Mouse (Mus musculus) stomach, embryonic 16.5 days (tissue): ENCODE results near the gene Prss12. TPM values are rescaled to one million over a fixed set of nuclear protein-coding genes. Genes with fewer than 3 reads are reported as not detected.
"Not testable (repeated sequence)": the region's sequence is repeated elsewhere in the genome, so short reads cannot be mapped to it uniquely, and the experiment has no call there.

Source experiments
- ATAC-seq: fragments of 200-750 bp; cut with Nextera tagmentation; 2 replicates; pipeline ENCODE4 v1.8.0; 2017; ENCODE audit warnings: moderate number of reproducible peaks, moderate TSS enrichment; ENCODE audit not compliant: insufficient read depth, low FRiP score
- H3K27ac ChIP-seq: fragments of 300-500 bp; sonication (generic); 2 replicates; pipeline ENCODE4 v1.5.1; 2014; ENCODE audit warnings: low read length
- H3K27me3 ChIP-seq: fragments of 300-500 bp; sonication (generic); 2 replicates; pipeline ENCODE4 v1.6.1; 2014; ENCODE audit warnings: low read length, control low read depth, mixed read lengths; ENCODE audit not compliant: control insufficient read depth, insufficient read depth
- H3K36me3 ChIP-seq: fragments of 300-500 bp; sonication (generic); 2 replicates; pipeline ENCODE4 v1.6.1; 2014; ENCODE audit warnings: low read length; ENCODE audit not compliant: control insufficient read depth, insufficient read depth
- H3K4me1 ChIP-seq: fragments of 300-500 bp; sonication (generic); 2 replicates; pipeline ENCODE4 v1.6.1; 2014; ENCODE audit warnings: low read length, control low read depth, mixed read lengths; ENCODE audit not compliant: control insufficient read depth, insufficient read depth
- H3K4me2 ChIP-seq: fragments of 300-500 bp; sonication (generic); 2 replicates; pipeline ENCODE4 v1.6.1; 2014; ENCODE audit warnings: low read depth, low read length, mixed read lengths
- H3K4me3 ChIP-seq: fragments of 300-500 bp; sonication (generic); replicated peaks from 2 replicates; pipeline ENCODE4 v1.5.1; 2014; ENCODE audit warnings: mild to moderate bottlenecking, low read length
- H3K9ac ChIP-seq: fragments of 300-500 bp; sonication (generic); 2 replicates; pipeline ENCODE4 v1.6.1; 2014; ENCODE audit warnings: low read length
- H3K9me3 ChIP-seq: fragments of 300-500 bp; sonication (generic); replicated peaks from 2 replicates; pipeline ENCODE4 v1.6.1; 2016; ENCODE audit warnings: low read length, control low read depth; ENCODE audit not compliant: control insufficient read depth
- whole genome bisulfite sequencing: fragments of 180-500 bp; shearing (Covaris S2); extraction: QIAGEN DNeasy Blood & Tissue Kit; methylation state at CpG from one replicate; pipeline ENCODE4 v1.1.7; 2014; 5-methylcytosine and 5-hydroxymethylcytosine counted together
- polyA plus RNA-seq: library from polyadenylated mRNA; unstranded; fragments of >200 nt; fragmentation: Nextera tagmentation; extraction: Ambion mirVana; gene quantifications from 2 replicates; pipeline ENCODE4 v1.2.1, GENCODE M21; 2015

Gene Prss12
- polyA plus RNA-seq, 1 experiment from 2014 or later: 3.3 TPM

DNA sequence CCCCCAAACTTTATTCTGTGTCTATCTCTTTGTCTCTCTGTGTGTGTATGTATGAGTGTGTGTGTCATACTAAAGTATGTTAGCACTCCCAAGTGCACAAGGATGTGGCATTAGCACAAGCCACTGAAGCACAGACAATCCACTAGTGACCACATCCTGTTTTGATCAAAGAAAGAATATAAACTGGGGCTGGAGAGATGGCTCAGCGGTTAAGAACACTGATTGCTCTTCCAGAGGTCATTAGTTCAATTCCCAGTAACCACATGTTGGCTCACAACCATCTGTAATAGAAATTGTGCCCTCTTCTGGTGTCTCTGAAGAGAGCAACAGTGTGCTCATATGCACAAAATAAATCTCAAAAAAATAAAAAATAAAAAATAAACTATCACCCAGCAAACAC, 12.8 kb downstream of the Prss12 start:
- no peak overlapping the region for H3K27ac ChIP-seq
- no peaks in the 10 kb centered on the region for H3K4me1 ChIP-seq
- H3K9me3 ChIP-seq: no peaks in the 10 kb centered on the region
- no peaks in the 10 kb centered on the region for H3K36me3 ChIP-seq
- H3K4me2 ChIP-seq: no peak overlapping the region
- no peak overlapping the region for H3K4me3 ChIP-seq
- no peaks in the 10 kb centered on the region for H3K27me3 ChIP-seq
- 41% methylated on average over 1 of the region's 1 CpGs for WGBS
- no peak overlapping the region for H3K9ac ChIP-seq
- ATAC-seq: no peak

DNA sequence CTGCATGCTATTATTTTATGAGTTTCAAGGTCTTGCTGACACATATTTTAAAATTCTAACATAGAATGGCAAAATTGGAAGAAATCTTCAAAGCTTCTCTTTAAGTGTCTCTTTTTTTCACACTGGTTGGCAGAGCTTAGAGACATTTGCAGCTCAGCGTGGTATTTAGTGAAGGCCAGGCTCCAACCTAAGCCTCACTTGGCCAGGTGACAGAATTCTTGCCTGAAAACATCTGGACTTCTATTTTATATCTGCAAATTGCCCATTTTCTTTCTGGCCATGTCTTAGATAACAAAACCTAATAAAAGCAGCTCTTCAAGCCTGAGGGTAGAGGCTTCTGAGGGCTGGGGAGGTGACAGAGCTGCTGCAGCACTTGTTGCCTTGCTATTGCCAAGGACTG, 13.7 kb downstream of the Prss12 start:
- Histone ChIP-seq H3K27me3 (no peaks in the 10 kb centered on the region), H3K27ac (no peak overlapping the region), H3K9me3 (no peaks in the 10 kb centered on the region), H3K4me1 (no peaks in the 10 kb centered on the region), H3K36me3 (no peaks in the 10 kb centered on the region), H3K9ac (no peak overlapping the region), H3K4me2 (no peak overlapping the region), H3K4me3 (no peak overlapping the region)
- 39% methylated on average over 1 of the region's 1 CpGs for WGBS
- no peak for ATAC-seq

DNA sequence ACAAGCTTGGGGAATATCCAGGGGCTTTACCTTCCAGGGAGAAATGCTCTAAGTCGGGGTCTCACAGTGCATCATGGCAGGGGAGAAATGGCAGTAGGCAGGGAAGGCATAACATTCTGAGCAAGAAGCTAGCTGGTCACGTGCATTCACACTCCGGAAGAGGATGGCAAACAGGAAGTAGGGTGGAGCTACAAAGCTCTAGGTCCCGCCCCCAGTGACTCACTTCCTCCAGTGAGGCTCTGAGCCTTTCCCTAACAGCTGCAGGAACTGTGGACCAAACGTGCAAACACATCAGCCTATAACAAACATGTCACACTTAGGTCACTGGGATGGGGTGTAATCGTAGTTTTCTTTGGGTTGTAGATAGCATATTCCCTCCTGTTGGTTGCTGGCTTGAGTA, 15.6 kb downstream of the Prss12 start:
- 81% methylated on average over 6 of the region's 6 CpGs for WGBS
- Histone ChIP-seq H3K4me2 (no peak overlapping the region), H3K27me3 (no peaks in the 10 kb centered on the region), H3K9me3 (no peaks in the 10 kb centered on the region), H3K36me3 (no peaks in the 10 kb centered on the region), H3K4me1 (no peaks in the 10 kb centered on the region), H3K4me3 (no peak overlapping the region), H3K9ac (no peak overlapping the region), H3K27ac (no peak overlapping the region)
- ATAC-seq: no peak

DNA sequence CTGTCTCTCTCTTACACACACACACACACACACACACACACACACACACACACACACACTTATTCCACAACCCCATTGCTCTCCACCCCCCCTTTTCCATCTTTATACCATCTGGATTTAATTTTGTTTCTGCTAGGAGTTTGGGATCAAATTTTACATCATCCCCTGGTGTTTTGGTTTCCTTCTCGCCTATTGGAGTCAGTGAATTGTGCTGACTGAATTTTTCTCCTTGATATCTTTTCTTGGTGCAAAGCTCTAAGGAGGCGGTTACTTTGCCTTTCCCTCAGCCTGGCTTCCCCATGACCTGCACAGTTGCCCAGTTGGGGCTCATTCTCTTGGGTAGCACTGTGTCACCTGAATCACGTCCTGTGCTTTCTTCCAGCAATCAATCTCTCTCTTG, 30.1 kb downstream of the Prss12 start:
- Histone ChIP-seq H3K4me2 (no peak overlapping the region), H3K27ac (no peak overlapping the region), H3K4me3 (no peak overlapping the region), H3K9ac (no peak overlapping the region), H3K4me1 (no peaks in the 10 kb centered on the region), H3K36me3 (no peaks in the 10 kb centered on the region), H3K9me3 (no peaks in the 10 kb centered on the region), H3K27me3 (no peaks in the 10 kb centered on the region)
- no peak for ATAC-seq
- WGBS: 72% methylated on average over 3 of the region's 3 CpGs

DNA sequence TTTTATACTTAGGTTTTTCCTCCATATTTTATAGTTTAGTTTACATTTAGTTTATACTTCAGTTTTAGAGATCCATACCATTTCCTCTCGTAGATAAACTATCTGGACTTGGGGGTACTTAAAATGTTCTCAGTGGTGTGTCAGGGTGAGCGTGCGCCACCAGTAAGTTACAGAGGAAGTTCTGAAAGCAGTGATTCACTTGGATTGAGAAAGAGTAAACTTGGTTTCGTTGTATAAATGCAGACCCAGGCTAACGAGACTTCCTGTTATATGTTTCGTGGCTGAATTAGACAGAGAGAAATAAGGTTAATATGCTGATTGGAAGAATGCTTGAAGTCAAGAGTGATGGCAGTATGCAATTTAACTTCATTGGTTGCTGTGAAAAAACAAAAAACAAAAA, 34.6 kb downstream of the Prss12 start:
- Histone ChIP-seq H3K9me3 (no peaks in the 10 kb centered on the region), H3K4me2 (no peak overlapping the region), H3K4me3 (no peak overlapping the region), H3K36me3 (no peaks in the 10 kb centered on the region), H3K27ac (no peak overlapping the region), H3K4me1 (no peaks in the 10 kb centered on the region), H3K9ac (no peak overlapping the region), H3K27me3 (no peaks in the 10 kb centered on the region)
- WGBS: 54% methylated on average over 6 of the region's 6 CpGs
- ATAC-seq: no peak

DNA sequence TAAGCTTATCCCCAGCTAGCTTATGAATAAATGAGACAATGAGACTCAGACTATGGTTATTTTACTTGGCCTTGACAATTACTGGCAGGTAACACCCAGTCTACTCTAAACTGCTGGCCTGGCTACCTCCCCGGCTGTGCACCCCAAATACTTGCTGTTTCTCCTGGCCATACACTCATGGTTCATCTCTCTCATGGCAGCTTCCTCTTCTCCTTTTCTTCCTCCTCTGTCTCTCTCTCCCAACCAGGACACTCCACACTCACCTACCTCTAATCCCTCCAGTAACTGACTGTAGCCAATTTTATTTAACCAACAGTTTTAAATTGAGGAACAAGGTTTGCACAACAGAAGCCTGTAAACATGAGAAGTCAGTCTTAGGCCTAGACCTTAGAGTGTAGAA, 45.1 kb downstream of the Prss12 start:
- Histone ChIP-seq H3K4me2 (no peak overlapping the region), H3K4me1 (no peaks in the 10 kb centered on the region)
- 95% methylated on average over 1 of the region's 1 CpGs for WGBS

DNA sequence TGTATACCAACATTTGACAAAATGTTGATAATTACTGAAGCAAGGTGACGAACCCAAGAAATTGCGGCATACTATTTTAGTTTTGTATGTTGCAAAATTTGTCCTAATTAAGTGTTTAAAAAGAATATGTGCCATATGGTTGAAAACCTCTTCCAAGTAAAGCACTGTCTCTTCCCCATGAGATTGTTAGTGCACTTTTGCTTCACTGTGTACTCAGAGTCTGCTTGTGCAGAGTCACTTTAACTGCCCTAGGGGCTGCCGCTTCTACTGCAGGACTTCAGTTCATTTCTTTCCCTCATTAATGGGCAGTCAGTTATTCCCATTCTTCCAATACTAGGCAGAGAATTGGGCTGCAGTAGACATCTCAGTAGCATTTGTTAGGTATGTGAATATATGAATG, 46.5 kb downstream of the Prss12 start:
- Histone ChIP-seq H3K4me3 (no peak overlapping the region), H3K4me2 (no peak overlapping the region), H3K9me3 (no peaks in the 10 kb centered on the region), H3K27ac (no peak overlapping the region), H3K4me1 (no peaks in the 10 kb centered on the region), H3K36me3 (no peaks in the 10 kb centered on the region), H3K27me3 (no peaks in the 10 kb centered on the region), H3K9ac (no peak overlapping the region)
- ATAC-seq: no peak
- WGBS: 88% methylated on average over 3 of the region's 3 CpGs

More for the DNA sequence above, 45.1 kb downstream of the Prss12 start:
- ATAC-seq: no peak
- H3K9me3 ChIP-seq: no peaks in the 10 kb centered on the region
- no peak overlapping the region for H3K27ac ChIP-seq
- no peak overlapping the region for H3K9ac ChIP-seq
- no peak overlapping the region for H3K4me3 ChIP-seq
- H3K27me3 ChIP-seq: no peaks in the 10 kb centered on the region
- H3K36me3 ChIP-seq: no peaks in the 10 kb centered on the region

DNA sequence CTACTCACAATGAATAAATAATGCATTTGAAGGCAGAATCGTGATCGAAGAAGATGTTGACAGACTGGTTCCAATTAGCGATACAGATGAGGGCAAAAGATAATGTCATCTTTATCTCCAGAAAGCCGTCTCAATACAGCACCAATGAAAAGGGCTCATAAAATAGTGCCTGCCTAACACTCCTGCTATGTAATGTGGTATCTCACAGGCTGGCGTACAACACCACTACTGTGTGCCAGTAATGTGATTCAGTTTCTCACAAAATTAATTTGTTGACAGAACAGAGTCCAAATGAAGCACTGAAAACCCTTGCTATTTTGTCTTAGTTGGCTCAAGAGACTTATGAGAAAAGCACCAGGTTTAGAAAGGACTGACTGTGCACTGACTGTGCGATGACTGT, 48.4 kb downstream of the Prss12 start:
- Histone ChIP-seq H3K4me2 (no peak overlapping the region), H3K4me1 (no peaks in the 10 kb centered on the region), H3K27ac (no peak overlapping the region), H3K36me3 (no peaks in the 10 kb centered on the region), H3K4me3 (no peak overlapping the region), H3K27me3 (no peaks in the 10 kb centered on the region), H3K9me3 (no peaks in the 10 kb centered on the region), H3K9ac (no peak overlapping the region)
- WGBS: 74% methylated on average over 6 of the region's 6 CpGs
- no peak for ATAC-seq

DNA sequence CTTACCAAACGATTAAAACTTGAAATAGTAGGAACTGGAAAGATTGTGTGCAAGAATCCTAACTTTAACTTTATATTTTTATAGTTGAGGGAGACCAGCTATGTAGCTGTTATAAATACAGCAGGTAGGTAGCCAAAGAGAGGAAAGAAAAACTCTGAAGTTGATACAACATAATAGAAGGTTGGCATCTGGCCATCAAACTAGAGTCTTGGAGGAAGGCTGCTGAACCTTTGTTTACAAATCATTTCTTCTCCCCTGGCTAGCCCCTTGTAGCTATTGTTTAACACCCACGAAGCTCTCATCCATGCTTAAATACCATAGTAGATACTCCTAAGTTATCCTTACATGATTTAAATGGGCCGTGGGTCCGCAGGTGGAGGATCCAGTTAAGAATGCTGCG, 52.1 kb downstream of the Prss12 start:
- Histone ChIP-seq H3K4me1 (no peaks in the 10 kb centered on the region), H3K27me3 (no peaks in the 10 kb centered on the region), H3K9ac (no peak overlapping the region), H3K36me3 (no peaks in the 10 kb centered on the region), H3K27ac (no peak overlapping the region), H3K9me3 (no peaks in the 10 kb centered on the region), H3K4me3 (no peak overlapping the region), H3K4me2 (no peak overlapping the region)
- 70% methylated on average over 5 of the region's 5 CpGs for WGBS
- ATAC-seq: no peak

DNA sequence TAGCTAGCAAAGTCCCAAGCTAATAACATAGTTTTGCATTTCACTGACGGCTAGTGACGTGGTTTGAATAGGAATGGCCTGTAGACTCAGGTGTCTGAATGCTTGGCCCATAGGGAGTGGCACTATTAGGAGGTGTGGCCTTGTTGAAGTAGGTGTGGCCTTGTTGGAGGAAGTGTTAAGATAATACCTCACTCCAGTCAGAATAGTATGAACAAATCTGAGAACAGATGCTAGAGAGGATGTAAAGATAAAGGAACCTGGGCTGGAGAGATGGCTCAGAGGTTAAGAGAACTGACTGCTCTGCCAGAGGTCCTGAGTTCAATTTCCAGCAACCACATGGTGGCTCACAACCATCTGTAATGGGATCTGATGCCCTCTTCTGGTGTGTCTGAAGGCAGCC, 55.1 kb downstream of the Prss12 start:
- H3K4me3 ChIP-seq, H3K4me1 ChIP-seq, ATAC-seq, H3K36me3 ChIP-seq, H3K4me2 ChIP-seq, H3K9ac ChIP-seq, H3K27ac ChIP-seq, H3K9me3 ChIP-seq, H3K27me3 ChIP-seq: not testable (repeated sequence)
- WGBS: 83% methylated on average over 2 of the region's 2 CpGs
